Mouse (Mus musculus): ENCODE measurements around the gene Trim2. TPM values are rescaled to one million over a fixed set of nuclear protein-coding genes. Genes with fewer than 3 reads are reported as not detected.
A peak's percentile ranks its signal among the peaks of the same experiment; 100 is the strongest.

Gene Trim2
- polyA plus RNA-seq, 1 experiment from 2014 or later = 136 TPM

GRCm38 (mm10) chr3:84301674-84302073 lies 5.0 kb downstream of the Trim2 start:
- Histone ChIP-seq H3K27ac (ENCODE audit: low read depth, low read length) (no peak overlapping the region), H3K27me3 (ENCODE audit: control insufficient read depth, insufficient read depth, low read length) (no peaks in the 10 kb centered on the region), H3K4me2 (ENCODE audit: low read depth, low read length) (peak overlapping the region; percentile 88), H3K9ac (replicated peaks; ENCODE audit: low read depth, low read length) (no peak overlapping the region), H3K4me3 (ENCODE audit: low read depth, low read length) (no peak overlapping the region), H3K9me3 (ENCODE audit: control insufficient read depth, low read length) (no peaks in the 10 kb centered on the region; the same call in 1 of the 2 replicates), H3K4me1 (ENCODE audit: control insufficient read depth, insufficient read depth, low read length) (peaks cover 28% of the 10 kb centered on the region), H3K36me3 (ENCODE audit: control insufficient read depth, insufficient read depth, low read length) (no peaks in the 10 kb centered on the region)
- WGBS = 72% methylated on average over 4 of the region's 4 CpGs
- no peak for ATAC-seq (ENCODE audit: low read depth)

GRCm38 (mm10) chr3:84298186-84298585 lies 8.5 kb downstream of the Trim2 start:
- no peak for ATAC-seq (ENCODE audit: low read depth)
- Histone ChIP-seq H3K27me3 (ENCODE audit: control insufficient read depth, insufficient read depth, low read length) (no peaks in the 10 kb centered on the region), H3K27ac (ENCODE audit: low read depth, low read length) (no peak overlapping the region), H3K9ac (replicated peaks; ENCODE audit: low read depth, low read length) (no peak overlapping the region), H3K4me2 (ENCODE audit: low read depth, low read length) (no peak overlapping the region), H3K36me3 (ENCODE audit: control insufficient read depth, insufficient read depth, low read length) (no peaks in the 10 kb centered on the region), H3K9me3 (ENCODE audit: control insufficient read depth, low read length) (no peaks in the 10 kb centered on the region), H3K4me1 (ENCODE audit: control insufficient read depth, insufficient read depth, low read length) (peaks cover 15% of the 10 kb centered on the region), H3K4me3 (ENCODE audit: low read depth, low read length) (no peak overlapping the region)
- 59% methylated on average over 3 of the region's 3 CpGs for WGBS

GRCm38 (mm10) chr3:84296676-84297075 lies 10.0 kb downstream of the Trim2 start:
- Histone ChIP-seq H3K27ac (ENCODE audit: low read depth, low read length) (no peak overlapping the region), H3K27me3 (ENCODE audit: control insufficient read depth, insufficient read depth, low read length) (no peaks in the 10 kb centered on the region), H3K9me3 (ENCODE audit: control insufficient read depth, low read length) (no peaks in the 10 kb centered on the region), H3K4me3 (ENCODE audit: low read depth, low read length) (no peak overlapping the region), H3K4me2 (ENCODE audit: low read depth, low read length) (no peak overlapping the region), H3K36me3 (ENCODE audit: control insufficient read depth, insufficient read depth, low read length) (no peaks in the 10 kb centered on the region), H3K4me1 (ENCODE audit: control insufficient read depth, insufficient read depth, low read length) (peaks cover 4% of the 10 kb centered on the region; the same call in 1 of the 2 replicates), H3K9ac (replicated peaks; ENCODE audit: low read depth, low read length) (no peak overlapping the region)
- 43% methylated on average over 2 of the region's 2 CpGs for WGBS
- no peak for ATAC-seq (ENCODE audit: low read depth)

GRCm38 (mm10) chr3:84294734-84295133 lies 11.9 kb downstream of the Trim2 start:
- Histone ChIP-seq H3K4me1 (ENCODE audit: control insufficient read depth, insufficient read depth, low read length) (no peaks in the 10 kb centered on the region; the same call in 1 of the 2 replicates), H3K4me2 (ENCODE audit: low read depth, low read length) (no peak overlapping the region), H3K4me3 (ENCODE audit: low read depth, low read length) (no peak overlapping the region), H3K9ac (replicated peaks; ENCODE audit: low read depth, low read length) (no peak overlapping the region), H3K27me3 (ENCODE audit: control insufficient read depth, insufficient read depth, low read length) (no peaks in the 10 kb centered on the region), H3K36me3 (ENCODE audit: control insufficient read depth, insufficient read depth, low read length) (no peaks in the 10 kb centered on the region), H3K9me3 (ENCODE audit: control insufficient read depth, low read length) (no peaks in the 10 kb centered on the region), H3K27ac (ENCODE audit: low read depth, low read length) (no peak overlapping the region)
- ATAC-seq (ENCODE audit: low read depth) = no peak
- 40% methylated on average over 9 of the region's 9 CpGs for WGBS

- Histone ChIP-seq H3K9me3 (ENCODE audit: control insufficient read depth, low read length) (no peaks in the 10 kb centered on the region), H3K4me2 (ENCODE audit: low read depth, low read length) (no peak overlapping the region), H3K4me1 (ENCODE audit: control insufficient read depth, insufficient read depth, low read length) (no peaks in the 10 kb centered on the region; the same call in 1 of the 2 replicates), H3K27ac (ENCODE audit: low read depth, low read length) (no peak overlapping the region), H3K4me3 (ENCODE audit: low read depth, low read length) (no peak overlapping the region), H3K27me3 (ENCODE audit: control insufficient read depth, insufficient read depth, low read length) (no peaks in the 10 kb centered on the region), H3K36me3 (ENCODE audit: control insufficient read depth, insufficient read depth, low read length) (no peaks in the 10 kb centered on the region), H3K9ac (replicated peaks; ENCODE audit: low read depth, low read length) (no peak overlapping the region)
- no peak for ATAC-seq (ENCODE audit: low read depth)
- 52% methylated on average over 13 of the region's 13 CpGs for WGBS
Measured at GRCm38 (mm10) chr3:84293666-84294595, 12.7 kb downstream of the Trim2 start.

- Histone ChIP-seq H3K4me2 (ENCODE audit: low read depth, low read length) (no peak overlapping the region), H3K9ac (replicated peaks; ENCODE audit: low read depth, low read length) (no peak overlapping the region), H3K9me3 (ENCODE audit: control insufficient read depth, low read length) (no peaks in the 10 kb centered on the region), H3K4me3 (ENCODE audit: low read depth, low read length) (no peak overlapping the region), H3K36me3 (ENCODE audit: control insufficient read depth, insufficient read depth, low read length) (no peaks in the 10 kb centered on the region), H3K27ac (ENCODE audit: low read depth, low read length) (peak overlapping the region; percentile 62), H3K4me1 (ENCODE audit: control insufficient read depth, insufficient read depth, low read length) (no peaks in the 10 kb centered on the region; the same call in 1 of the 2 replicates), H3K27me3 (ENCODE audit: control insufficient read depth, insufficient read depth, low read length) (no peaks in the 10 kb centered on the region)
- 54% methylated on average over 5 of the region's 5 CpGs for WGBS
- ATAC-seq (ENCODE audit: low read depth) = no peak
Measured at GRCm38 (mm10) chr3:84292238-84292637, 14.4 kb downstream of the Trim2 start.

- no peak overlapping the region for H3K9ac ChIP-seq (replicated peaks; ENCODE audit: low read depth, low read length)
- no peak overlapping the region for H3K4me3 ChIP-seq (ENCODE audit: low read depth, low read length)
- H3K9me3 ChIP-seq (ENCODE audit: control insufficient read depth, low read length) = no peaks in the 10 kb centered on the region
- no peaks in the 10 kb centered on the region for H3K36me3 ChIP-seq (ENCODE audit: control insufficient read depth, insufficient read depth, low read length)
- peaks cover 2% of the 10 kb centered on the region; the same call in 1 of the 2 replicates for H3K4me1 ChIP-seq (ENCODE audit: control insufficient read depth, insufficient read depth, low read length)
- 75% methylated on average over 4 of the region's 4 CpGs for WGBS
- no peak overlapping the region for H3K4me2 ChIP-seq (ENCODE audit: low read depth, low read length)
- H3K27ac ChIP-seq (ENCODE audit: low read depth, low read length) = no peak overlapping the region
- ATAC-seq (ENCODE audit: low read depth) = no peak
- no peaks in the 10 kb centered on the region for H3K27me3 ChIP-seq (ENCODE audit: control insufficient read depth, insufficient read depth, low read length)
Measured at GRCm38 (mm10) chr3:84288931-84289330, 17.7 kb downstream of the Trim2 start.

- 90% methylated on average over 2 of the region's 3 CpGs for WGBS
- Histone ChIP-seq H3K4me3 (ENCODE audit: low read depth, low read length) (no peak overlapping the region), H3K4me1 (ENCODE audit: control insufficient read depth, insufficient read depth, low read length) (peaks cover 9% of the 10 kb centered on the region), H3K27ac (ENCODE audit: low read depth, low read length) (no peak overlapping the region), H3K9me3 (ENCODE audit: control insufficient read depth, low read length) (no peaks in the 10 kb centered on the region), H3K4me2 (ENCODE audit: low read depth, low read length) (no peak overlapping the region), H3K27me3 (ENCODE audit: control insufficient read depth, insufficient read depth, low read length) (no peaks in the 10 kb centered on the region), H3K9ac (replicated peaks; ENCODE audit: low read depth, low read length) (no peak overlapping the region), H3K36me3 (ENCODE audit: control insufficient read depth, insufficient read depth, low read length) (no peaks in the 10 kb centered on the region)
- no peak for ATAC-seq (ENCODE audit: low read depth)
Measured at GRCm38 (mm10) chr3:84287256-84287655, 19.4 kb downstream of the Trim2 start.

GRCm38 (mm10) chr3:84286311-84286710 lies 20.4 kb downstream of the Trim2 start:
- Histone ChIP-seq H3K36me3 (ENCODE audit: control insufficient read depth, insufficient read depth, low read length) (no peaks in the 10 kb centered on the region), H3K27me3 (ENCODE audit: control insufficient read depth, insufficient read depth, low read length) (no peaks in the 10 kb centered on the region), H3K9me3 (ENCODE audit: control insufficient read depth, low read length) (no peaks in the 10 kb centered on the region), H3K27ac (ENCODE audit: low read depth, low read length) (no peak overlapping the region), H3K4me1 (ENCODE audit: control insufficient read depth, insufficient read depth, low read length) (peaks cover 16% of the 10 kb centered on the region), H3K9ac (replicated peaks; ENCODE audit: low read depth, low read length) (no peak overlapping the region), H3K4me3 (ENCODE audit: low read depth, low read length) (no peak overlapping the region), H3K4me2 (ENCODE audit: low read depth, low read length) (no peak overlapping the region)
- no peak for ATAC-seq (ENCODE audit: low read depth)
- WGBS = 76% methylated on average over 5 of the region's 5 CpGs
